Mouse (Mus musculus): ENCODE results near the gene Morc4.

The Morc4 gene

GRCm38 (mm10) chrX:139870938-139871791 lies at the start of gene Morc4:
Gene Morc4, minus strand, starts transcription at chrX:139871677.
- DNase-seq, result peak; percentile 18

GRCm38 (mm10) chrX:139920572-139920971 lies 49.1 kb upstream of the Morc4 start:
- DNase-seq, result no peak

GRCm38 (mm10) chrX:139891387-139891786 lies 19.9 kb upstream of the Morc4 start:
- no peak for DNase-seq

GRCm38 (mm10) chrX:139883221-139883620 lies 11.7 kb upstream of the Morc4 start:
- DNase-seq, result no peak

GRCm38 (mm10) chrX:139877936-139878335 lies 6.5 kb upstream of the Morc4 start:
- DNase-seq, result no peak

- no peak for DNase-seq
Observed at GRCm38 (mm10) chrX:139877105-139877504, 5.6 kb upstream of the Morc4 start.

GRCm38 (mm10) chrX:139870300-139870711 lies 1.2 kb downstream of the Morc4 start:
- peak; percentile 7 for DNase-seq

DNA sequence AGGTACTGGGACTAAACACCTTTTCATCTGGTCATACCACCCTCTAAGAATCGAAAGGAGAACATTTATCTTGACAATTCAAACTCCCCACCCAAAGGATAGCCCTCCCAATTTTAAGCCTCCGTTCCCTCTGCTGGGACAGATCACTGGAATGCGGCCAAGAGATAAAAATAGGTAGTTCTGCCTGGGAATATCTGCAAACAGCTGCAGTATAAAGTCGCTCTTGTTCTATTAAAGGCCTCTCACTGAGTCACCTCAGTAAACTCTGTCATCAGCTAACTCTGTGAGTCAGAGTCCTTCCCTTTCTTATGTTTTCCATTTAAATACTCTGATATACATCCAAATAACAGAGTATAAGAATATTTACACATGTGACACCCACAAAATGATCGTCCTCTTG lies 12.1 kb downstream of the Morc4 start:
- DNase-seq, result no peak

GRCm38 (mm10) chrX:139854795-139855194 lies 16.7 kb downstream of the Morc4 start:
- no peak for DNase-seq

GRCm38 (mm10) chrX:139841091-139841490 lies 30.4 kb downstream of the Morc4 start:
- DNase-seq, result no peak

DNA sequence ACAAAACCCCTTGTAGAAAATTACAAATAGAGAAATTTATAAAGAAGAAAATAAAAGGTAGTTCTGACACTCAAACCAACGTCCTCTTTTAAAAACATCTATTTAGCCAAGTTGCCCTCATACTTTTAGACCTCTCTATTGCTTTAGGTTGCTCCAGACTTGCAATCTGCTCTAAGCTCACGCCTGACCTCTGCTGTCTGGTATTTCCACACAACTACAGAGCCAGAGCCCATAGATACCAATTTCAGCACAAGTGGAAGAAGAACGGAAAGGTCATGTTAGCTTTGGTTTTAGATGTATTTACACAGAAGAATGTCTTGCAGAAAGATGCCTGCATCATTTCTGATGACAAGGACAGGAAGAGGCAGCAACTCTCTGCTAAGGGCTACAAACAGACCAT lies 32.4 kb downstream of the Morc4 start:
- no peak for DNase-seq

GRCm38 (mm10) chrX:139832464-139832863 lies 39.0 kb downstream of the Morc4 start:
- DNase-seq, result peak; percentile 41

- DNase-seq, result no peak
Observed at GRCm38 (mm10) chrX:139828363-139829092, 42.9 kb downstream of the Morc4 start.

- no peak for DNase-seq
Observed at GRCm38 (mm10) chrX:139826926-139827325, 44.6 kb downstream of the Morc4 start.

DNA sequence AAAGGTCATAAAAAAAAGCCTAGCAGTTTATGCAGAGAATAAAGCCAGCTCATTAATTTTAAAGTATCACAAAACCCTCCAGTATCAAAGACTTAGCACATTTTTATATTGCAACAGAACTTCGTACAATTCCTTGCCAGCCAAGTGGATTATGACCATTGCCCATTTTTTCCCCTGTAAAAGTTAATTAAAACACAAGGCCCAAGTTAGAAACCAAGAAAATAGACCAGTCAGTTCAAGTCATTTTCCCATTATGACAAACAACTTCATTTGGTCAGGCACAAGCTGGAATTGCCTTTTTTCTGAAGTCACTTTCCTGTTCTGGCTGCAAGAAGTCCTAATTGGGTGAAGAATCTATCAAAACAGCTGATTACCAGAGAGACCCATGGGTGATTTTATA lies 46.1 kb downstream of the Morc4 start:
- no peak for DNase-seq

GRCm38 (mm10) chrX:139815201-139815600 lies 56.3 kb downstream of the Morc4 start:
- no peak for DNase-seq

DNA sequence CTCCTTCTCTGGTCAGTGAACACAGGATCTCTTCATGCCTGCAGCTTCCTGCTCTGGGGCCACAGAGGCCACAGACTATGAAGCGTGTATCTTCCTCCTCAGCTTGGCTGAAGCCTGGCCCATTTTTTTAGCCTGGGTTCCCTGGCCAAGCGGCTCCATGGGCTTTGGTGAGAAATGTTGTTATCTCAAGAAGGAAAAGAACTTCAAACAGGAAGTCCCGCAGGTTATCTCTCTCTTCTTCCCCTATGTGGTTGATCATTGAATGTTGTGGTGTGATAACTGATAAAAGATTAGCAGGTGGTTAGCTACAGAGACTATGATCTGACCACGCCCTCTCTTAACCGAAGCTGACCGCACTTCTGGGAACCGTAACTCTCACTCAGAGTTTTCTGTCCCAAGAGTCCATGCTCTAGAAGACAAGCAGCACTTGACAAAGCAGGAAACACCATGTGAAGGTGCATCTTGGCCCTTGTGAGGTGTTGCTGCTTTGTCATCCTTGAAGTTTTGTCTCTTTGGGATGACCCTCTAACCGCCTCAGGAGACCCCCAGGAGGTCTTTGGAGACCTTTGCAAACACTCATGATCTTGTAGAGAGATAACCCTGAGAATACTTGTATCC lies 57.4 kb downstream of the Morc4 start:
- no peak for DNase-seq

GRCm38 (mm10) chrX:139813299-139814002 lies 58.0 kb downstream of the Morc4 start:
- DNase-seq, result no peak

- DNase-seq, result no peak
Observed at GRCm38 (mm10) chrX:139812636-139813298, 58.7 kb downstream of the Morc4 start.

- no peak for DNase-seq
Observed at GRCm38 (mm10) chrX:139808501-139808900, 63.0 kb downstream of the Morc4 start.

- DNase-seq, result no peak
Observed at GRCm38 (mm10) chrX:139808085-139808484, 63.4 kb downstream of the Morc4 start.

GRCm38 (mm10) chrX:139807391-139807790 lies 64.1 kb downstream of the Morc4 start:
- no peak for DNase-seq
